Mouse (Mus musculus) neural tube, postnatal 0 days (tissue): ENCODE measurements around the gene Zmym1. TPM values are rescaled to one million over a fixed set of nuclear protein-coding genes. Genes with fewer than 3 reads are reported as not detected.

ENCODE experiments used
- polyA plus RNA-seq: library from polyadenylated mRNA; unstranded; fragments of >200 nt; fragmentation: Nextera tagmentation; extraction: Ambion mirVana; gene quantifications from 2 replicates; pipeline ENCODE4 v1.2.1, GENCODE M21; 2015

The Zmym1 gene
- 15.4 and 16.2 TPM in 2 replicates for polyA plus RNA-seq

GRCm38 (mm10) chr4:127060585-127061290, at the start of gene Zmym1:
Gene Zmym1, minus strand, starts transcription at chr4:127061152.

GRCm38 (mm10) chr4:127076875-127077548, 16.1 kb upstream of the Zmym1 start, which contains the start of gene Zmym6:
Gene Zmym6, plus strand, starts transcription at chr4:127077383.

GRCm38 (mm10) chr4:127021151-127021945, 39.6 kb downstream of the Zmym1 start, which contains the start of gene Sfpq:
Gene Sfpq, plus strand, starts transcription at chr4:127021324.

Other genes starting within 250 kb of the Zmym1 start
- 22.3 and 23.3 TPM in 2 replicates for gene Zmym4, start 93.0 kb downstream of the Zmym1 start, polyA plus RNA-seq
- 74.5 and 88.2 TPM in 2 replicates for gene Sfpq, start 39.8 kb downstream of the Zmym1 start, polyA plus RNA-seq
- 17.7 and 20.7 TPM in 2 replicates for gene Zmym6, start 16.2 kb upstream of the Zmym1 start, polyA plus RNA-seq
- gene Tmem35b, start 62.5 kb upstream of the Zmym1 start, polyA plus RNA-seq = 15.5 and 16.3 TPM in 2 replicates
- 37.0 and 38.5 TPM in 2 replicates for gene Dlgap3, start 108.1 kb upstream of the Zmym1 start, polyA plus RNA-seq
- gene Smim12, start 182.6 kb upstream of the Zmym1 start, polyA plus RNA-seq = 77.2 and 79.4 TPM in 2 replicates